In the genomic region with DNA sequence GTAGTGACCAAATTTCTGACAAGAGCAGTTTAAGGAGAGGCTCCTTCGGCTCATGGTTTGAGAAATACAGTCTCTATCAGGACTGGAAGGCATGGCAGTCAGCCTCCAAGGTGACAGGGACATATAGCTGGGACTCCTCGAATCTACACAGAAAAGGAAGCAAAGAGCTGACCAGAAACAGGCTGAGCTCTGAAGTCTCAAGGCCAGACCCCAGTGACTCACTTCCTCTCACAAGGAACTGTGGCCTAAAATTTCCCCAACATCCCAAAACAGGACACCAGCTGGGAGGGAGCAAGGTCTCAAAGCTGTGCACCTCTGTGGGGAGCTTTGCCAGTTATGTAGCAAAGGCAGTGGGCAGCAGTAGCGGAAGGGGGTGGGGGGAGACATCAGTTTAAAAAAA, we compare ENCODE assay signal across 15 mouse cellular contexts.
A peak's percentile ranks its signal among the peaks of the same experiment; 100 is the strongest.
DNase-seq lines count a peak whose midpoint lies in the region; ATAC-seq and TF ChIP-seq lines count a peak whose summit lies in the region.
"Had no signal": no experiment of that assay in that cellular context is flagged by ENCODE, and none has a peak within 500 bp of the region (broad histone marks: within the 10 kb centered on the region; RNA-seq: fewer than 3 reads in every experiment).

No protein-coding gene starts in this region.

- TF ChIP-seq CTCF in lung, embryonic 14.5 days (IDR thresholded peaks at IDR 0.05; ENCODE audit: low read depth), result no peak
- 0 out of 2 replicates have a peak, but pooled peaks have one; percentile 1 for TF ChIP-seq CTCF in bone marrow, adult 2 months (IDR thresholded peaks at IDR 0.05; ENCODE audit: control insufficient read depth, insufficient read depth, low read length)

- no peaks in the 10 kb centered on the region for H3K9me3 ChIP-seq in lung, embryonic 14.5 days (ENCODE audit: low read depth, low read length)
- H3K9me3 ChIP-seq in forebrain, embryonic 13.5 days (replicated peaks), result no peaks in the 10 kb centered on the region
- H3K9me3 ChIP-seq: hindbrain, embryonic 13.5 days; liver, embryonic 13.5 days; midbrain, embryonic 12.5 days; neural tube, embryonic 15.5 days had no signal

- no peaks in the 10 kb centered on the region for H3K27me3 ChIP-seq in lung, embryonic 14.5 days (ENCODE audit: insufficient read depth, low read length)
- no peaks in the 10 kb centered on the region for H3K27me3 ChIP-seq in forebrain, embryonic 13.5 days
- H3K27me3 ChIP-seq: hindbrain, embryonic 13.5 days; liver, embryonic 13.5 days; midbrain, embryonic 12.5 days; neural tube, embryonic 15.5 days had no signal

- peaks cover 7% of the 10 kb centered on the region for H3K4me1 ChIP-seq in lung, embryonic 14.5 days (ENCODE audit: insufficient read depth)
- H3K4me1 ChIP-seq in bone marrow, adult 2 months (ENCODE audit: control insufficient read depth, insufficient read depth, low read length), result peaks cover 2% of the 10 kb centered on the region; the same call in 1 of the 2 replicates
- peaks cover 72% of the 10 kb centered on the region for H3K4me1 ChIP-seq in forebrain, embryonic 13.5 days

- peak overlapping the region; percentile 39; the same call in 1 of the 2 replicates for H3K27ac ChIP-seq in lung, embryonic 14.5 days (ENCODE audit: low read depth)
- peak overlapping the region; percentile 36; the same call in 1 of the 2 replicates for H3K27ac ChIP-seq in bone marrow, adult 2 months (ENCODE audit: control insufficient read depth, insufficient read depth, low read depth, low read length, poor library complexity)
- no peak overlapping the region for H3K27ac ChIP-seq in forebrain, embryonic 13.5 days
- H3K27ac ChIP-seq: hindbrain, embryonic 13.5 days; kidney, postnatal 0 days; liver, embryonic 13.5 days; midbrain, embryonic 12.5 days; neural tube, embryonic 15.5 days had no signal

- H3K4me2 ChIP-seq in lung, embryonic 14.5 days, result no peak overlapping the region
- no peak overlapping the region for H3K4me2 ChIP-seq in forebrain, embryonic 13.5 days
- H3K4me2 ChIP-seq: hindbrain, embryonic 13.5 days; liver, embryonic 13.5 days; midbrain, embryonic 12.5 days; neural tube, embryonic 15.5 days had no signal

- no peaks in the 10 kb centered on the region for H3K36me3 ChIP-seq in lung, embryonic 14.5 days (ENCODE audit: insufficient read depth)
- H3K36me3 ChIP-seq in forebrain, embryonic 13.5 days (ENCODE audit: poor library complexity, severe bottlenecking), result peaks cover 3% of the 10 kb centered on the region; the same call in 1 of the 2 replicates
- H3K36me3 ChIP-seq: hindbrain, embryonic 13.5 days; liver, embryonic 13.5 days; midbrain, embryonic 12.5 days; neural tube, embryonic 15.5 days had no signal

- H3K4me3 ChIP-seq in lung, embryonic 14.5 days (ENCODE audit: low read depth, low read length), result no peak overlapping the region
- H3K4me3 ChIP-seq in bone marrow, adult 2 months (replicated peaks; ENCODE audit: control insufficient read depth, low read depth, low read length), result no peak overlapping the region
- no peak overlapping the region for H3K4me3 ChIP-seq in forebrain, embryonic 13.5 days
- H3K4me3 ChIP-seq: hindbrain, embryonic 13.5 days; liver, embryonic 13.5 days; midbrain, embryonic 12.5 days; neural tube, embryonic 15.5 days had no signal

- no peak for TF ChIP-seq POLR2A in bone marrow, adult 2 months (IDR thresholded peaks at IDR 0.05; ENCODE audit: borderline replicate concordance, control insufficient read depth, low read depth, low read length)

- WGBS in lung, embryonic 14.5 days, result 48% methylated on average over 3 of the region's 3 CpGs
- WGBS in bone marrow, adult 2 months, result 16% methylated on average over 3 of the region's 3 CpGs
- 92% methylated on average over 3 of the region's 3 CpGs for WGBS in forebrain, embryonic 13.5 days

- ATAC-seq in lung, embryonic 14.5 days (ENCODE audit: insufficient read depth), result peak; percentile 20; the same call in 1 of the 2 replicates
- ATAC-seq in hematopoietic stem cell, adult 5-6 weeks (replicated peaks in 1 of 2; ENCODE audit: insufficient read depth in 1 of 2, low FRiP score in 2 of 2, low TSS enrichment in 1 of 2, low read depth in 1 of 2, poor library complexity in 2 of 2, severe bottlenecking in 2 of 2), result peak; percentile 14 to 33; a peak in 2 of 4 replicates
- ATAC-seq in forebrain, embryonic 13.5 days, result no peak

- H3K9ac ChIP-seq in lung, embryonic 14.5 days, result no peak overlapping the region
- no peak overlapping the region for H3K9ac ChIP-seq in forebrain, embryonic 13.5 days
- H3K9ac ChIP-seq: hindbrain, embryonic 13.5 days; liver, embryonic 13.5 days; midbrain, embryonic 12.5 days; neural tube, embryonic 15.5 days had no signal

- peak; percentile 2 for DNase-seq in cerebellum, adult 9-11 months
- DNase-seq in cerebellum, adult 11-12 months, result no peak
- DNase-seq in lung, embryonic 14.5 days, result peak; percentile 55
- DNase-seq in lung, postnatal 14 days, result no peak
- DNase-seq in thymus, postnatal 4 days, result no peak
- DNase-seq: cerebellum, postnatal 10 days; liver, embryonic 13.5 days; right cerebral cortex, postnatal 14 days had no signal

Comparison
In these comparisons a context has a peak if more than half of its experiments do, and no peak if none do; other contexts are left out.
1. DNase-seq: peak in cerebellum, adult 9-11 months (single experiment) and lung, embryonic 14.5 days (single experiment); none in cerebellum, adult 11-12 months (single experiment), lung, postnatal 14 days (single experiment) and thymus, postnatal 4 days (single experiment).